Mouse (Mus musculus) embryonic facial prominence, embryonic 11.5 days (tissue): Measurements from ENCODE around the gene Msx3. TPM values are rescaled to one million over a fixed set of nuclear protein-coding genes. Genes with fewer than 3 reads are reported as not detected.

Experiments used
- ATAC-seq: fragments of 200-750 bp; cut with Nextera tagmentation; replicated peaks from 2 replicates; pipeline ENCODE4 v1.8.0; 2017; ENCODE audit warnings: low read depth; ENCODE audit not compliant: insufficient number of reproducible peaks, low FRiP score, low TSS enrichment
- DNase-seq: peaks from one replicate; pipeline ENCODE4 v3.0.0-alpha.2; 2015; ENCODE audit warnings: low spot score
- H3K27ac ChIP-seq: fragments of 300-500 bp; sonication (generic); replicated peaks from 2 replicates; pipeline ENCODE4 v1.5.1; 2014; ENCODE audit warnings: mild to moderate bottlenecking, low read depth, low read length, control low read depth
- H3K27me3 ChIP-seq: fragments of 300-500 bp; sonication (generic); 2 replicates; pipeline ENCODE4 v1.6.1; 2014; ENCODE audit warnings: mild to moderate bottlenecking, low read length, moderate library complexity, mixed read lengths; ENCODE audit not compliant: control insufficient read depth, insufficient read depth
- H3K36me3 ChIP-seq: fragments of 300-500 bp; sonication (generic); replicated peaks from 2 replicates; pipeline ENCODE4 v1.6.1; 2014; ENCODE audit warnings: low read depth, mild to moderate bottlenecking, low read length, moderate library complexity, mixed read lengths; ENCODE audit not compliant: control insufficient read depth, insufficient read depth
- H3K4me1 ChIP-seq: fragments of 300-500 bp; sonication (generic); 2 replicates; pipeline ENCODE4 v1.6.1; 2014; ENCODE audit warnings: low read length, mixed read lengths; ENCODE audit not compliant: control insufficient read depth, insufficient read depth
- H3K4me2 ChIP-seq: fragments of 300-500 bp; sonication (generic); 2 replicates; pipeline ENCODE4 v1.6.1; 2014; ENCODE audit warnings: low read depth, mild to moderate bottlenecking, control low read depth, low read length, moderate library complexity
- H3K4me3 ChIP-seq: fragments of 300-500 bp; sonication (generic); 2 replicates; pipeline ENCODE4 v1.5.1; 2014; ENCODE audit warnings: low read depth, low read length, control low read depth
- H3K9ac ChIP-seq: fragments of 300-500 bp; sonication (generic); replicated peaks from 2 replicates; pipeline ENCODE4 v1.6.1; 2014; ENCODE audit warnings: mild to moderate bottlenecking, control low read depth, low read length
- H3K9me3 ChIP-seq: fragments of 300-500 bp; sonication (generic); replicated peaks from 2 replicates; pipeline ENCODE4 v1.6.1; 2016; ENCODE audit warnings: mild to moderate bottlenecking, low read length, inconsistent platforms, mixed read lengths; ENCODE audit not compliant: control insufficient read depth
- WGBS: fragments of 180-500 bp; shearing (Covaris S2); extraction: QIAGEN DNeasy Blood & Tissue Kit; methylation state at CpG from one replicate; pipeline ENCODE4 v1.1.7; 2014; 5-methylcytosine and 5-hydroxymethylcytosine counted together
- polyA plus RNA-seq: library from polyadenylated mRNA; unstranded; fragments of >200 nt; fragmentation: Nextera tagmentation; extraction: Ambion mirVana; gene quantifications from 2 replicates; pipeline ENCODE4 v1.2.1, GENCODE M21; 2014

Msx3 gene
- polyA plus RNA-seq, 1 experiment from 2014 or later, result 3.9 TPM

DNA sequence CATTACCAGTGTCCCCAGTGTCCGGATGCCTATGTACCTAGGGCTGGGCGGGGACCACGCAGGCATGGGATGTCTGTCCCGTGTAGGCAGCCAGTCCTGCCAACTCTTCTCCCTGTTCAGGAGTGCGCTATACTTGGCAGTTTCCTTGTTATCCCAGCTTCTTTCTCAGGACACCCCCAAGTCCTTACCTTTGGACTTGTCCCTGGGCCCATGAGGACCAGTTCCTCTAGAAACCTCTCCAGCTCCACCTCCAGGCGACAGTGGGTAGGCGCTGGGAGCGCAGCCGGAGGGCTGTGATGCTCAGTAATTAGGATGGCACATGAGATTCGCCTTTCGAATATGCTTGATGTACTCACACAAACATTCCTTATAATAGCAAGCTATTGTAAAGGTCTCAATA, 13.4 kb upstream of the Msx3 start:
- Histone ChIP-seq H3K4me3 (no peak overlapping the region), H3K4me2 (no peak overlapping the region)
- peak; percentile 45 for DNase-seq

DNA sequence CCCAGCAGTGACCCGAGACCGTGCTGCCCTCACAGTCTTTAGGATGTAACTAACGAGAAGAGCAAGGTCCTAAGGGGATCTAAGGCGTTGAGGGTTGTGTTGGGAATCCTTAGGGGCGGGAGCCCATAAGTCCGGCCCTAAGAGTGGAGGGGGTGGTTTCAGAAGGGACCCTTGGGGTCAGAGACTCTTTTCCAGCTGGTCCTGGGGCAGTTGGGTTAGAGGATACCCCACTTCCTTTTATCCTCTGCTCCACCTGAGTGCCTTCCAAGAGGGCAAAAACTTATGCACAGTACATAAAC, 12.9 kb upstream of the Msx3 start:
- Histone ChIP-seq H3K9me3 (no peaks in the 10 kb centered on the region), H3K4me2 (peak overlapping the region; percentile 80), H3K9ac (no peak overlapping the region; the same call in 1 of the 2 replicates), H3K4me3 (no peak overlapping the region; the same call in 1 of the 2 replicates), H3K36me3 (no peaks in the 10 kb centered on the region), H3K4me1 (0 out of 2 replicates have a peak, but pooled peaks cover 4% of the 10 kb centered on the region), H3K27ac (no peak overlapping the region), H3K27me3 (peaks cover 45% of the 10 kb centered on the region)
- no peak for DNase-seq
- 3% methylated on average over 6 of the region's 6 CpGs for whole genome bisulfite sequencing
- peak; percentile 11; the same call in 1 of the 2 replicates for ATAC-seq

More for the DNA sequence above, 13.4 kb upstream of the Msx3 start:
- H3K27ac ChIP-seq, result no peak overlapping the region
- no peaks in the 10 kb centered on the region for H3K36me3 ChIP-seq
- 0 out of 2 replicates have a peak, but pooled peaks cover 4% of the 10 kb centered on the region for H3K4me1 ChIP-seq
- peak; percentile 26; the same call in 1 of the 2 replicates for ATAC-seq
- no peaks in the 10 kb centered on the region for H3K9me3 ChIP-seq
- peaks cover 40% of the 10 kb centered on the region for H3K27me3 ChIP-seq
- H3K9ac ChIP-seq, result no peak overlapping the region
- 10% methylated on average over 11 of the region's 11 CpGs for WGBS

DNA sequence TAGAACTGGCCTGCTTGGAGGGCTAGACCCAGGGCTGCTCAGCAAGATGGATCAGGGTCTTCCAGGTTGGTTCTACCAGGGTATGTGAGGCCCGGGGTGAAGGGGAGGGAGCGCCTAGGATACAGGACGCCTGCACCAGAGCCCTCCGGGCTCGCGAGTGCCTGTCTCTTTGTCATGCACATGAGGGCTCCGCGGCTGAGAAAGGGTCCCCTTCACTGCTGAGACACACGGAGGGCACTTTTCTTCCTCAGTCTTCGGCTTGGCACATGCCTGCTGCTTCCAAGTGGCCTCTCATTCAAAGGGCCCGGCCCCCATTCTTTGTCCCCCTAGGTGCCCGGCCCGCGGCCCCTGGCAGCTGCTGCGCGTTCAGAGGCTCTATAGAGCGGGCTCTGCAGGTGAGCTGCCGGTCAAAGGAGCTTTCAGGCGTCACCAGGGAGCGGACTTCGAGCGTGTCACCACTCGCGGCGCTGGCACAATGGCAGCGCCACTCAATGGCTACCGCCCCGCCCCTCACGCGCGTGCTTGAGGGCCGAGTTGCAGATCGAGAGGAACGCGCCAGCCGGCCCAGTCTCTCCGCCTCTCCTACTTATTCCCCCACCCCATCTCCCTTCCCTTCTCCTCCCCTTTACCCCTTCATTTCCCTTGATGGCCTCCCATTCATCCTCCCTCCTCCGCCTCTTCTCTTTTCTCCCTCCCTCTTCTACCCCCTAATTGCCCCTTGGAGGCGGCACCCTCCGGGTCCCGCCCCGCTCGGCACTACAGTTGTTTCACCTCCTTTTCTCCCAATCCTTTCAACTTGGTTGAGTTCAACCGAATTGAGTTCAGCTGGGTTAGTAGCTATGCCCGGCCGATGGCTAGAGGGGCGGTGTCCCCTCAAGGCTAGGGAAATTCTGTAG, 12.3 kb upstream of the Msx3 start:
- Histone ChIP-seq H3K27me3 (peaks cover 47% of the 10 kb centered on the region), H3K4me2 (peak overlapping the region; percentile 80), H3K4me3 (peak overlapping the region; percentile 36), H3K4me1 (0 out of 2 replicates have a peak, but pooled peaks cover 4% of the 10 kb centered on the region), H3K9me3 (no peaks in the 10 kb centered on the region), H3K36me3 (no peaks in the 10 kb centered on the region), H3K9ac (peak overlapping the region; percentile 56), H3K27ac (no peak overlapping the region)
- DNase-seq (peak; percentile 79), ATAC-seq (peak; percentile 21; the same call in 1 of the 2 replicates)
- under 1% methylated on average over 47 of the region's 47 CpGs for WGBS

DNA sequence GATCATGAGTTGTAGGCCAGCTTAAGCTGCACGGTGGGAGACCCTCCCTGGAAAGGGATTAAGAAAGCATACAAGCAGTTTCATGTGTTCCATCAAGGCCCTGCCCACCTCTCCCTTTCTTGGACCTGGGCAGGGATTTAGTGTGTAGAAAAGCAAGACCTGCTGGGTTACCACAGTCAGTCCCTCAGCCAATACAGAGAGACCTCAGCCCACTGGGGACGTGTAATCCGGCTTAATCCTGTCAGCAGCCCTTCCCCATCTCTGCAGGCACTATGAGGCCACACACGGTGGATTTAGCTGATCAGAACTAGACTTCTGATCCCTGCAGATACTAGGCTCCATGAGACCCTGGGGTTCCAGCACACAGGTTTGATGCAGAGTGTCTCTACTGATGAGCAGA, 10.7 kb upstream of the Msx3 start:
- H3K9ac ChIP-seq, result no peak overlapping the region
- no peaks in the 10 kb centered on the region for H3K36me3 ChIP-seq
- no peak overlapping the region for H3K4me3 ChIP-seq
- H3K4me1 ChIP-seq, result 0 out of 2 replicates have a peak, but pooled peaks cover 4% of the 10 kb centered on the region
- no peaks in the 10 kb centered on the region for H3K9me3 ChIP-seq
- peaks cover 47% of the 10 kb centered on the region for H3K27me3 ChIP-seq
- DNase-seq, result no peak
- 15% methylated on average over 4 of the region's 4 CpGs for WGBS
- H3K27ac ChIP-seq, result no peak overlapping the region
- no peak overlapping the region for H3K4me2 ChIP-seq
- no peak for ATAC-seq

DNA sequence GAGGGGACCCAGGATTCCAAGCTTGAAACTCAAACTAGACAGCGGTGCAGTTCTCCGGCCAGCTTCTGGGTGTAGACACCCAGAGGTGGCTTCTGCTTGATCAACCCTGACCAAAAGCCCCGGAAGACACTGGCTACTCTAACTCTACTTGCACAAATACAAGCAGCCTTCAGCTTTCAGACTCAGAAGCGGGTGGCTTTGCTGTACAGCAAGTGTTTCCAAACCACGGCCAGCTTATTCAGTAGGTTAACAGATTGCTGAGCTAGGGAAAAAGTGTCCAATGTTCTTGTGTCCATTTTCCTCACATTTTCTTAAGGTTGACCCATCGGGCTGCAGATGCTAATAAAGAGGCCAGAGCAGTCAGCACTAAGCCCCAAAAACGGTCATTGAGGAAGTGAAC, 9.6 kb upstream of the Msx3 start:
- Histone ChIP-seq H3K9me3 (no peaks in the 10 kb centered on the region), H3K4me3 (peak overlapping the region; percentile 41), H3K4me1 (0 out of 2 replicates have a peak, but pooled peaks cover 4% of the 10 kb centered on the region), H3K9ac (peak overlapping the region; percentile 81), H3K36me3 (no peaks in the 10 kb centered on the region), H3K27ac (no peak overlapping the region), H3K27me3 (peaks cover 47% of the 10 kb centered on the region), H3K4me2 (peak overlapping the region; percentile 82)
- DNase-seq (no peak), ATAC-seq (no peak)
- 11% methylated on average over 7 of the region's 7 CpGs for WGBS

DNA sequence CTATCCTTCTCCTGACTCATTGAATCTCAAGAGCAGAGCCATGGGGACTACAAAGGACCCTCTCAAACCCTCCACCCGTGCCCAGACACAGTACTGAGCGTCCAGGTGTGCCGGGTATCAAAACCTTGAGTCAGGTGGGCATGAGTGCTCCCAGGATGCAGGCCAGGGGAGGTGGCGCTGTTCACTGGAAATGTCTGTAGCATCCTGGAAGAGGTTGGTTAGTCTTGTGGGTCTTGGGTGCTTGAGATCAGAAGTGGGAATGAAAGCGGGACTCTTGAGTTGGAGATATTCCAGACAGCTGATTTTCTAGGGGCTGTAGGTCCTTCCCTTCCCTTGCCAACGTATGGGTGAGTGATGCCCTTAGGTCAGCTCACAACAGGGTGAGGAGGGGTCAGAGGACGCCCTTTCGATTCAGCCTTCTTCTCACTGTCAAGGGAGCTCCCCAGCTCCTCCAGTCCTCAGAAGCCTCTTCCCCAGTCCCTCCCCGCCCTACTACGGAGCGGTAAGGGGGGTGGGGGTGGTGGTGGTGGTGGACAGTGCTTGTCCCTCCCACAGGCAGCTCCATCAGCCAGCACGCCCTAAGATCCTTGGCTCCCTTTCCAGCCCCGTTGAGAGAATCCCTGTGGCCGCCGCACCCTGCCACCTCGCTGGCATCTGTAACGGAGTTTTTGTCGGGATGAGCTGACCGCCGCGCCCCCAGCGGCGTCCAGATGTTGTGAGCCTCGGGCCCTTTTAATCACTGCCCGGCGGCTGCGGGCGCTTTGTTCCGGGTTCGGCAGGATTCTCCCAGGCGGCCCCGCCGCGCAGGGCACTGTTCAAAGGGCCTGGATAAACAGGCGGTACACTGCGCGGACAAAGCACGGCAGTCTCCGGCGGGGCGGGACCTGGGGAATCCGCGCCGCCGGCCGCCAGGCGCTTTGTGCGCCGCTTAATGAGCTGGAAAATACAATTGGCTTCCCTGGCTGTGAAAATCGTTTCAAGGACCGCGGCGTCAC, 8.8 kb upstream of the Msx3 start:
- Histone ChIP-seq H3K4me3 (peak overlapping the region; percentile 41), H3K9me3 (no peaks in the 10 kb centered on the region), H3K9ac (peak overlapping the region; percentile 81), H3K27me3 (peaks cover 45% of the 10 kb centered on the region), H3K4me2 (peak overlapping the region; percentile 82), H3K27ac (0 out of 2 replicates have a peak overlapping the region, but pooled peaks have one; percentile 13), H3K4me1 (0 out of 2 replicates have a peak, but pooled peaks cover 4% of the 10 kb centered on the region), H3K36me3 (no peaks in the 10 kb centered on the region)
- peak; percentile 81 for DNase-seq
- 3% methylated on average over 53 of the region's 53 CpGs for WGBS
- peak; percentile 68 for ATAC-seq

DNA sequence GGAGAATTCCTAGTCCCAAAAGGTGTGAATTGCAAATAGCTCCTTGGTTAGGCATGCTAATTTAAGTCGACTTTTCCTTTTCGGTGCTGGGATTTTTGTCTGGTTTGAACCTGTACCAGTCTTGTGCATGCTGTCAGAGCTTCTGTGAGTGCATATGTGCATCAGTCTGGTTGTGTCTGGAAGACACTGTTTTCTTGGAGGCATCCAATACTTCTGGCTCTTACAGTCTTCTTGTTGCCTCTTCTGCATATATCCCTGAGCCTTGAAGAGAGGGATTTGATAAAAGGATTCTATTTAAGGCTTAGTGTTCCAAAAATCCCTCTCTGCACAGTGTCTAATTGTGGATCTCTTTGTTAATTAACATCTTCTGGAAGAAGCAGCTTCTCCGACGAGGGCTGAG, 5.2 kb upstream of the Msx3 start:
- WGBS, result 77% methylated on average over 4 of the region's 4 CpGs
- H3K9ac ChIP-seq, result no peak overlapping the region
- peaks cover 2% of the 10 kb centered on the region; the same call in 1 of the 2 replicates for H3K4me1 ChIP-seq
- no peak overlapping the region for H3K4me3 ChIP-seq
- no peaks in the 10 kb centered on the region for H3K36me3 ChIP-seq
- DNase-seq (no peak), ATAC-seq (no peak)
- peaks cover 32% of the 10 kb centered on the region for H3K27me3 ChIP-seq
- no peak overlapping the region for H3K4me2 ChIP-seq
- no peaks in the 10 kb centered on the region for H3K9me3 ChIP-seq
- H3K27ac ChIP-seq, result no peak overlapping the region
